Mouse (Mus musculus): ENCODE results near the gene Gcdh. TPM values are rescaled to one million over a fixed set of nuclear protein-coding genes. Genes with fewer than 3 reads are reported as not detected.

The Gcdh gene
- polyA plus RNA-seq, 1 experiment from 2014 or later: 39.1 TPM

DNA sequence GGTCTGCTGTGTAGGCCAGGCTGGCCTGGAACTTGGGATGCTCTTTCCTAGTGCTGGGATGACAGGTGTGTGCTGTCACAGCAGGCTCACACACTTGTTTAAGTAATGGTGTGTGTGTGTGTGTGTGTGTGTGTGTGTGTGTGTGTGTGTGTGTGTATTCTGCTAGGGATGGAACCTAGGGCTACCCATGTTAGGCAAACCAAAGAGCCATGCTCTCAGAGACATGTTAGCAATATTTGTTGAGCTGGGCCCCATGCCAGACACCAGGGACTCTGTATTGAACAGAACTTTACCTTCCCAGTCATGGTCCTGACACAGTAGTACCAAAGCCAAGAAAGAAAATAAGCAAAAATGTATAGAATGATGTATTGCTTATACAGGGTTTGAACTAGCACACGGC, 33.8 kb upstream of the Gcdh start:
- H3K4me3 ChIP-seq: no peak overlapping the region
- H3K36me3 ChIP-seq: no peaks in the 10 kb centered on the region
- no peak for ATAC-seq (ENCODE audit: insufficient number of reproducible peaks, insufficient read depth, low FRiP score, low TSS enrichment, low read depth)
- H3K4me2 ChIP-seq: no peak overlapping the region
- WGBS: 82% methylated on average over 1 of the region's 1 CpGs
- H3K9me3 ChIP-seq: no peaks in the 10 kb centered on the region
- peaks cover 57% of the 10 kb centered on the region for H3K27me3 ChIP-seq
- peaks cover 7% of the 10 kb centered on the region for H3K4me1 ChIP-seq
- H3K9ac ChIP-seq: no peak overlapping the region
- no peak overlapping the region for H3K27ac ChIP-seq

DNA sequence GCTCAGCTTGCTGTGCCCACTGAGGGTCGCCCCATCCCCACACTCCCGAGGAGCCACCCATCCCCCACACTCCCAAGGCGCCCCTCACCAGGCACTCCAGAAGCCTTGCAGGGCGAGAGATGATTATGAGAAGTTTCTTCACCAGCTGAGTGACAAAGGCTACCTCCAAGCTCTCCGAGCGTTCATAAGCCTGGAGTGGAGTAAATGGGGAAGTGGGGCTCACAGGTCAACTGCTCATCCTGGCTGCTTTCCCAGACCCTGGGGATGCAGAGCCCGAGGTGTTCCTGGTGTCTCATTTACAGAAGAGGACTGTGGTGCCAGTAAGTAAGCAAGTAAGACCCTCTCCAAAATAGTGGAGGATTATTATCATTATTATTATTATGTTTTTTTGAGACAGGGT, 31.8 kb upstream of the Gcdh start:
- Histone ChIP-seq H3K4me2 (no peak overlapping the region), H3K4me3 (no peak overlapping the region), H3K9ac (no peak overlapping the region), H3K36me3 (no peaks in the 10 kb centered on the region), H3K9me3 (no peaks in the 10 kb centered on the region), H3K4me1 (peaks cover 7% of the 10 kb centered on the region), H3K27me3 (peaks cover 39% of the 10 kb centered on the region), H3K27ac (no peak overlapping the region)
- no peak for ATAC-seq (ENCODE audit: insufficient number of reproducible peaks, insufficient read depth, low FRiP score, low TSS enrichment, low read depth)
- WGBS: 70% methylated on average over 7 of the region's 7 CpGs

DNA sequence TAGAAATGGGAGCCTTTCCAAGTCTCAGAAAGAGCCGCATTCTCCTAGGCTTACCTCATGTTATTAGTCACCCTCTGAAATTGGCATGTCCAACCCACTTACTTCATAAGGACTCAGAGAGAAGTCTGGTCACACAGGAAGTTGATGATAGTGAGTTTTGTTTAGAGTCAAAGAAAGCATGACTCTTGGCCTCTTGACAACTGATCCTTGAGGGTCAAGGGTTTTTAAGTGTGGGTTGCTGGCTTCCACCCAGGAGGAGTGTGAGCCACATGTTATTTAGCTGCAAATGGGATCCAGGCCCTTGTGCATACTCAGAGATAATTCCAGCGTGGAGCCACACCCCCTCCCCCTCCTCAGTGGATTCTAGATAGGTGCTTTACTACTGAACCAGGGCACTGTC, 27.9 kb upstream of the Gcdh start:
- H3K4me3 ChIP-seq: no peak overlapping the region
- H3K4me2 ChIP-seq: no peak overlapping the region
- no peaks in the 10 kb centered on the region for H3K4me1 ChIP-seq
- no peak overlapping the region for H3K27ac ChIP-seq
- ATAC-seq (ENCODE audit: insufficient number of reproducible peaks, insufficient read depth, low FRiP score, low TSS enrichment, low read depth): no peak
- H3K27me3 ChIP-seq: peaks cover 34% of the 10 kb centered on the region
- WGBS: 71% methylated on average over 2 of the region's 2 CpGs
- H3K9me3 ChIP-seq: no peaks in the 10 kb centered on the region
- H3K36me3 ChIP-seq: no peaks in the 10 kb centered on the region
- no peak overlapping the region for H3K9ac ChIP-seq

DNA sequence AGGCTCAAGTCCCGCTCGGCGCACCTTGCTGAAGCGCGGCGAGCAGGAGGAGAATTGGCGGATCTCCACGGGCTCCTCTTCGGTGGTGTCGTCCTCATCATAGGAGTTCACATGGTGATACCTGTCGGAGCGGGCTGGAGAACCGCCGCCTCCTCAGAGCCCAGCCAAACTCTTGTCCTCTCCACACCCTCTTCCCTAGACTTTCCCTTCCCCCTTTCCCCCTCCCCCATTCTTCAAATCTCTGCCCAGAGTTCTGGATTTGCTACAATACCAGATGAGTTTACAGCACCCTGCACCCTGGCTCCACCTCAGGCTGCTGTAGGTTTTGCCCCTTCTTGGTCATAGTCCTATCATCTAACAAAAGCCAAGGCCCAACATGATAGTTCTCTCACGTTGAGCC, 24.9 kb upstream of the Gcdh start:
- H3K4me1 ChIP-seq: no peaks in the 10 kb centered on the region
- no peaks in the 10 kb centered on the region for H3K36me3 ChIP-seq
- no peak for ATAC-seq (ENCODE audit: insufficient number of reproducible peaks, insufficient read depth, low FRiP score, low TSS enrichment, low read depth)
- no peak overlapping the region for H3K9ac ChIP-seq
- H3K27ac ChIP-seq: no peak overlapping the region
- no peaks in the 10 kb centered on the region for H3K9me3 ChIP-seq
- WGBS: 93% methylated on average over 15 of the region's 15 CpGs
- no peak overlapping the region for H3K4me2 ChIP-seq
- peaks cover 51% of the 10 kb centered on the region for H3K27me3 ChIP-seq
- no peak overlapping the region for H3K4me3 ChIP-seq

DNA sequence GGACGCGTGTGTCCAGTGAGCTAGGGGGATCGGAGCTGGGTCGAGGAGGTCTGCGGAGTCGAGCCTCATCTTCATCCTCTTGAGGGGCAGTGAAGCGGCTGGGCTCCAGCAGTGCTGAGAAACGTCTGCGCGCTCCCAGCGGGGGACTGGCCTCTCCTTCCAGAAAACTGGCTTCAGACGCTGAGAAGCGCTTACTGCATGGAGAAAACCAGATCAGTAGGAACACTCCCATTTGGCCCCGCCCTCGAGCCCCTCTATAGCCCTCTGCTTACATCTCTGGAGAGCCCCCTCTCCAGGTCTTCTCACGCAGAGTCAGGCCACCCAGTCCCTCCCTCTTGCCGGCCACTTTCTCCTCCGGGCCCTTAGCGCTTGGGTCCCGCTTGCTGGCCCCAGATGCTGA, 24.1 kb upstream of the Gcdh start:
- H3K27ac ChIP-seq: no peak overlapping the region
- H3K4me2 ChIP-seq: no peak overlapping the region
- no peak overlapping the region for H3K4me3 ChIP-seq
- H3K4me1 ChIP-seq: peaks cover 6% of the 10 kb centered on the region
- no peaks in the 10 kb centered on the region for H3K36me3 ChIP-seq
- 37% methylated on average over 20 of the region's 20 CpGs for whole genome bisulfite sequencing
- no peak overlapping the region for H3K9ac ChIP-seq
- no peak for ATAC-seq (ENCODE audit: insufficient number of reproducible peaks, insufficient read depth, low FRiP score, low TSS enrichment, low read depth)
- H3K9me3 ChIP-seq: no peaks in the 10 kb centered on the region
- H3K27me3 ChIP-seq: peaks cover 59% of the 10 kb centered on the region

DNA sequence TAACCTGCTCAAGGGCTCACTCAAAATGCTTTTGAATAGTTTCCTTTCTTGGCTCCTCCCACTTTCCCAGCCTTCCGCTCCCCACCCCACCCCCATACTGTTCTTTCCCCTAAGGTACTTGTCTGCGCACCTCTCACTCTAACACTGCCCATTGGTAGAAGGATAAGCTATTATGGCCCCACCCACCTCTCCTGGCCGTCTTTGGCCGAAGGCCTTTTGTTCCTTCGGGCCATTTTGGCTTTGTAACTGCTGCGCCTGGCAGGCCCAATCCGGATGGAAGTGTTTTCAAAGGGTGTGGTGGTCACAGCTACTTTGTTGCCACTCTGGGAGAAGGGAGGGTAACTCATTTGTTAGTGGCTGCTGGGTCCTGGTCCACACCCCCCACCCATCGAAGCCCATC, 21.5 kb upstream of the Gcdh start:
- ATAC-seq (ENCODE audit: insufficient number of reproducible peaks, insufficient read depth, low FRiP score, low TSS enrichment, low read depth): no peak
- peaks cover 4% of the 10 kb centered on the region; the same call in 1 of the 2 replicates for H3K36me3 ChIP-seq
- 86% methylated on average over 8 of the region's 8 CpGs for WGBS
- H3K9me3 ChIP-seq: no peaks in the 10 kb centered on the region
- H3K4me1 ChIP-seq: peaks cover 13% of the 10 kb centered on the region
- H3K4me3 ChIP-seq: no peak overlapping the region
- no peak overlapping the region for H3K27ac ChIP-seq
- H3K4me2 ChIP-seq: no peak overlapping the region
- peaks cover 85% of the 10 kb centered on the region for H3K27me3 ChIP-seq
- no peak overlapping the region for H3K9ac ChIP-seq

DNA sequence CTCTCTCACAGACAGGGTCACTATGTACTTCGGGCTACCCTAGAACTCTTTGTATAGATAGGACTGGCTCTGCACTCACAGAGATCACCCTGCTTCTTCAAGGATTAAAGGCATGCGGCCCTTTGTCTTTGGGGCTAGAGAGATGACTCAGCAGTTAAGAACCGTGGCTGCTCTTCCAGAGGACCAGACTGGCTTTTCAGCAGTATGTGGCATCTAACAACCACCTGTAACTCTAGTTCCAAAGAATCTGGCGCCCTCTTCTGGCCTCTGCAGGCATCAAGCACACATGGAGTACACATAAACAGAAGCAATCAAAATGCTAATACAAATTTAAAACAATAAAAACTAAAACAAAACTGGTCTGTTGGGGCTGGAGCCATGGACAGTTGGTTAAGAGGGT, 20.2 kb upstream of the Gcdh start:
- Histone ChIP-seq H3K4me2 (peak overlapping the region; percentile 74), H3K36me3 (peaks cover 4% of the 10 kb centered on the region; the same call in 1 of the 2 replicates), H3K9me3 (no peaks in the 10 kb centered on the region), H3K4me1 (peaks cover 26% of the 10 kb centered on the region), H3K4me3 (no peak overlapping the region), H3K27ac (no peak overlapping the region), H3K9ac (no peak overlapping the region), H3K27me3 (peaks cover 88% of the 10 kb centered on the region)
- 39% methylated on average over 4 of the region's 4 CpGs for WGBS
- no peak for ATAC-seq (ENCODE audit: insufficient number of reproducible peaks, insufficient read depth, low FRiP score, low TSS enrichment, low read depth)

DNA sequence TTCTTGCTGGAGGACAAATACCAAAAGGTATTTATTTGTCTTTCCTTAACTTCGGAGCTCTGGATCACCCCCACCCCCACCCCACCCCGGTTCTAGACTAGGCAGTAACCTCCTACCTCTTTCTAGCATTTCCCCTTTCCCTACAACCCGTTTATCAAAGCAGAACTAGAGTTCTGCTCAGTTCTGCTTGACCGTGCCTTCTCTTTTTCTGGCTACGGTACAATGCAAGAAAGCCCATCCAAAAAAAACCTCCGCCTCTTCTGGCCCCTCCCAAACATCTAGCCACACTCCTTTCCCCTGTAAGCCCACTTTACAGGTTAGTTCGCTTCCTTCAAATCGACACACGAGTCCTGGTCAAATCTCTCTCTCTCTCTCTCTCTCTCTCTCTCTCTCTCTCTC, 19.8 kb upstream of the Gcdh start:
- peak overlapping the region; percentile 64 for H3K9ac ChIP-seq

DNA sequence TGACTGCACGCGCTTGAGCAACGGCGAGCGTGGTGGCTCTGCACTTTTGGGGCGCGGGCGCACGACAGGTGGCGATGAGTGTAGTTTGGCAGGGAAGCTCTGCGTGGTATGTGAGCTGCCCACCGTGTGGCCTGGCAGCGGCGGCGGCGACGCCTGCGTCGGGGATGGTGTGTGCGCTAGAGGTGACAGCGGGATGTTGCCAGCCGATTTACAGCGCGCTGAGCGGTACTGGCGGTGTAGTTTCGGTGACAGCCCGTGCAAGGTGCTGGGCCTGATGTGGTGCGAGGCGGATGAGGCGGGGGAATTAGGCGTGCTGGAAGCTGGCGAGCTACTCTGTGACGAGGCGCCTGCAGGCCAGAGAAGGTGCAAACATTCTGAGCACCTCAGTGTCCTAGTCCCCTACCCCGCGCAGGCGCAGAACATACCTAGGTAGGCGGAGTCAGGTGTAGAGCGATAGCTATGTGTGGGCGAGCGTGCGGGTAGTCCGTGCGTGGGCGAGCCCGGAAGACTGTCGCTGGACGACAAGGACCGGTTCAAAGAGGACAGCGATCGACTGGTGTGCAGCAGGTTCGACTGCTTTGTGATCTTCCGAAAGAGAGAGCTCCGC, 19.3 kb upstream of the Gcdh start:
- H3K36me3 ChIP-seq: peaks cover 4% of the 10 kb centered on the region; the same call in 1 of the 2 replicates
- peak overlapping the region; percentile 47 for H3K4me3 ChIP-seq
- ATAC-seq (ENCODE audit: insufficient number of reproducible peaks, insufficient read depth, low FRiP score, low TSS enrichment, low read depth): no peak
- WGBS: 2% methylated on average over 55 of the region's 55 CpGs
- peak overlapping the region; percentile 74 for H3K4me2 ChIP-seq
- peaks cover 78% of the 10 kb centered on the region for H3K27me3 ChIP-seq
- H3K9me3 ChIP-seq: no peaks in the 10 kb centered on the region
- peak overlapping the region; percentile 64 for H3K9ac ChIP-seq
- no peak overlapping the region for H3K27ac ChIP-seq
- H3K4me1 ChIP-seq: peaks cover 29% of the 10 kb centered on the region

More for the DNA sequence above, 19.8 kb upstream of the Gcdh start:
- Histone ChIP-seq H3K4me3 (peak overlapping the region; percentile 47), H3K27ac (no peak overlapping the region), H3K4me2 (peak overlapping the region; percentile 74), H3K4me1 (peaks cover 29% of the 10 kb centered on the region), H3K9me3 (no peaks in the 10 kb centered on the region), H3K27me3 (peaks cover 83% of the 10 kb centered on the region), H3K36me3 (peaks cover 4% of the 10 kb centered on the region; the same call in 1 of the 2 replicates)
- no peak for ATAC-seq (ENCODE audit: insufficient number of reproducible peaks, insufficient read depth, low FRiP score, low TSS enrichment, low read depth)
- 17% methylated on average over 9 of the region's 9 CpGs for WGBS

DNA sequence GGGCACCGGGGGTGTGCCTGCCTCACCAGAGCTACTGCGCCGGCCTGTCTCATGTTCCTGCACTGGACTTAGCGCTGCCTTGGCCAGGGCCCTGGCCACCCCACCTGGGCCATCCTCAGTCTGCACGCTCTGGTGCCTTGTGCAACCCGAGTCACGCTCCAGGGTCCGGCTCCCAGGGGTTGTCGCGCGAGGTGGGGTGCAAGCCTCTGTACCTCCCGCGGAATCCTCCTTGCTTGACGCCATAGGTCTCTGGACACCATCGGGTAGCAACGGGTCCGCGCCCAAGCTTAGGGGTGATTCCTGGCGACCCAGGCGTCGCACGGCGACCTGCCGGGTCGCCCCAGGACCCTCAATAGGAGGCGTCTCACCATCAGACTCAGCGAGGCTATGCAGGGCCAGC, 18.7 kb upstream of the Gcdh start:
- 19% methylated on average over 27 of the region's 27 CpGs for WGBS
- Histone ChIP-seq H3K4me1 (peaks cover 29% of the 10 kb centered on the region), H3K9me3 (no peaks in the 10 kb centered on the region), H3K27ac (no peak overlapping the region), H3K36me3 (peaks cover 4% of the 10 kb centered on the region; the same call in 1 of the 2 replicates), H3K4me3 (peak overlapping the region; percentile 47), H3K4me2 (peak overlapping the region; percentile 74), H3K9ac (peak overlapping the region; percentile 64), H3K27me3 (peaks cover 72% of the 10 kb centered on the region)
- no peak for ATAC-seq (ENCODE audit: insufficient number of reproducible peaks, insufficient read depth, low FRiP score, low TSS enrichment, low read depth)

DNA sequence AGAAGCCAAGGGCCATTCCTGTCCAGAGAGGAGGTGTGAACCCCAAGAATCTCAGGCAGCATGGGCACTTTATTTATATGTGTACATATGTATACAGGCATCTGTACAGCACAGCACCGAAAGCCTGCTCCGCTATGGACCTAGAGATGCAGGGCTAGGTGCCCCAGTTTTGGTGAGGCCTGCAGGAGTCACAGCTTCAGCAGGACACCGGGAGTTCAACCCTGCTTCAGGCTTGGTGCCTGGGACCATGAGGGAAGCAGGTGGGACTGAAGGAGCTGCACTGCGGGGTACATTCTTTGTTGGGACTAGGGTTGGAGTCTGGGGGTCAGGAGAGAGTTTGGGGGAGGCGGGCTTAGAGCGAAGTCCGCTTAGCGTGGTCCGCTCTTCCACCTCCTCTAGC, 18.1 kb upstream of the Gcdh start:
- Histone ChIP-seq H3K4me2 (peak overlapping the region; percentile 74; the same call in 1 of the 2 replicates), H3K36me3 (peaks cover 4% of the 10 kb centered on the region; the same call in 1 of the 2 replicates), H3K27me3 (peaks cover 68% of the 10 kb centered on the region), H3K4me3 (no peak overlapping the region), H3K9ac (no peak overlapping the region), H3K4me1 (peaks cover 29% of the 10 kb centered on the region), H3K27ac (no peak overlapping the region), H3K9me3 (no peaks in the 10 kb centered on the region)
- ATAC-seq (ENCODE audit: insufficient number of reproducible peaks, insufficient read depth, low FRiP score, low TSS enrichment, low read depth): no peak
- WGBS: 86% methylated on average over 9 of the region's 9 CpGs

DNA sequence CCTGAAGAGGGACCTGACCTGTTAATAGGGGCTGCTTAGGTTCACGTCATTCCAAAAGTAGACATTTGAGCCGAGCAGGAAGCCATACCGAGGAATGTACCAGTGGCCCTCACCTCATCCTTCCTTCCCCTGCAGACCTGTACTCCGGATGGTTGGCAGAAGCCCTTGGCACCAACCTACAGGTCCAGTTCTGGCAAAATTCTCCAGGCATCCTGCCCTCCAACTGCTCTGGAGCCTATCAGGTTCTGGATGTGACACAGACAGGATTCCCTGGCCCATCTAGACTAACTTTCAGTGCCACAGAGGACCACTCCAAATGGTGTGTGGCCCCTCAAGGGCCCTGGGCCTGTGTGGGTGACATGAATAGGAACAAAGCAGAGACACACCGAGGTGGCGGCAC, 16.8 kb upstream of the Gcdh start:
- Histone ChIP-seq H3K4me3 (no peak overlapping the region), H3K9ac (no peak overlapping the region), H3K27me3 (peaks cover 56% of the 10 kb centered on the region), H3K27ac (no peak overlapping the region), H3K36me3 (peaks cover 4% of the 10 kb centered on the region; the same call in 1 of the 2 replicates), H3K9me3 (no peaks in the 10 kb centered on the region), H3K4me2 (no peak overlapping the region), H3K4me1 (peaks cover 29% of the 10 kb centered on the region)
- 83% methylated on average over 6 of the region's 6 CpGs for WGBS
- ATAC-seq (ENCODE audit: insufficient number of reproducible peaks, insufficient read depth, low FRiP score, low TSS enrichment, low read depth): no peak
